Mouse (Mus musculus) embryonic facial prominence, embryonic 12.5 days (tissue): ENCODE data around the gene Scn5a. TPM values are rescaled to one million over a fixed set of nuclear protein-coding genes. Genes with fewer than 3 reads are reported as not detected.

Experiments
- ATAC-seq: fragments of 200-750 bp; cut with Nextera tagmentation; 2 replicates; pipeline ENCODE4 v1.8.0; 2017; ENCODE audit not compliant: insufficient number of reproducible peaks, insufficient read depth, low FRiP score, low TSS enrichment
- H3K27ac ChIP-seq: fragments of 300-500 bp; sonication (generic); 2 replicates; pipeline ENCODE4 v1.5.1; 2016; ENCODE audit warnings: mild to moderate bottlenecking
- H3K27me3 ChIP-seq: fragments of 300-500 bp; sonication (generic); 2 replicates; pipeline ENCODE4 v1.6.1; 2016; ENCODE audit warnings: mild to moderate bottlenecking, moderate library complexity
- H3K36me3 ChIP-seq: fragments of 300-500 bp; sonication (generic); 2 replicates; pipeline ENCODE4 v1.6.1; 2016; ENCODE audit warnings: mild to moderate bottlenecking
- H3K4me1 ChIP-seq: fragments of 300-500 bp; sonication (generic); 2 replicates; pipeline ENCODE4 v1.6.1; 2016
- H3K4me2 ChIP-seq: fragments of 300-500 bp; sonication (generic); replicated peaks from 2 replicates; pipeline ENCODE4 v1.6.1; 2016; ENCODE audit warnings: mild to moderate bottlenecking, moderate library complexity
- H3K4me3 ChIP-seq: fragments of 300-500 bp; sonication (generic); 2 replicates; pipeline ENCODE4 v1.5.1; 2016; ENCODE audit warnings: mild to moderate bottlenecking
- H3K9ac ChIP-seq: fragments of 300-500 bp; sonication (generic); 2 replicates; pipeline ENCODE4 v1.6.1; 2016; ENCODE audit warnings: mild to moderate bottlenecking, moderate library complexity
- H3K9me3 ChIP-seq: fragments of 300-500 bp; sonication (generic); 2 replicates; pipeline ENCODE4 v1.6.1; 2016; ENCODE audit warnings: mild to moderate bottlenecking, moderate library complexity
- WGBS: fragments of 180-500 bp; shearing (Covaris S2); methylation state at CpG from one replicate; pipeline ENCODE4 v1.1.7; 2016; 5-methylcytosine and 5-hydroxymethylcytosine counted together
- polyA plus RNA-seq: library from polyadenylated mRNA; unstranded; fragments of >200 nt; fragmentation: Nextera tagmentation; extraction: Ambion mirVana; gene quantifications from 2 replicates; pipeline ENCODE4 v1.2.1, GENCODE M21; 2016

Gene Scn5a
- polyA plus RNA-seq, 1 experiment from 2014 or later, result 1.0 TPM

GRCm38 (mm10) chr9:119504981-119505658, 73.7 kb downstream of the Scn5a start:
- no peak for ATAC-seq
- 67% methylated on average over 11 of the region's 11 CpGs for WGBS
- 0 out of 2 replicates have a peak, but pooled peaks cover 4% of the 10 kb centered on the region for H3K9me3 ChIP-seq
- no peak overlapping the region for H3K27ac ChIP-seq
- no peaks in the 10 kb centered on the region for H3K36me3 ChIP-seq
- H3K27me3 ChIP-seq, result no peaks in the 10 kb centered on the region
- no peak overlapping the region for H3K4me2 ChIP-seq
- no peak overlapping the region for H3K4me3 ChIP-seq
- H3K9ac ChIP-seq, result no peak overlapping the region
- H3K4me1 ChIP-seq, result no peaks in the 10 kb centered on the region

- no peak for ATAC-seq
- Histone ChIP-seq H3K9ac (no peak overlapping the region), H3K4me3 (no peak overlapping the region), H3K4me1 (no peaks in the 10 kb centered on the region), H3K27ac (no peak overlapping the region), H3K27me3 (no peaks in the 10 kb centered on the region), H3K4me2 (no peak overlapping the region), H3K36me3 (no peaks in the 10 kb centered on the region), H3K9me3 (0 out of 2 replicates have a peak, but pooled peaks cover 4% of the 10 kb centered on the region)
- WGBS, result 94% methylated on average over 9 of the region's 9 CpGs
Observed at GRCm38 (mm10) chr9:119503613-119504012, 75.2 kb downstream of the Scn5a start.

- Histone ChIP-seq H3K9me3 (no peaks in the 10 kb centered on the region), H3K27me3 (no peaks in the 10 kb centered on the region), H3K9ac (no peak overlapping the region), H3K4me1 (no peaks in the 10 kb centered on the region), H3K27ac (no peak overlapping the region), H3K4me2 (no peak overlapping the region), H3K36me3 (no peaks in the 10 kb centered on the region), H3K4me3 (no peak overlapping the region)
- no peak for ATAC-seq
- 71% methylated on average over 7 of the region's 7 CpGs for WGBS
Observed at GRCm38 (mm10) chr9:119498885-119499284, 79.9 kb downstream of the Scn5a start.

- 85% methylated on average over 9 of the region's 9 CpGs for WGBS
- H3K27ac ChIP-seq, result no peak overlapping the region
- no peaks in the 10 kb centered on the region for H3K27me3 ChIP-seq
- H3K4me1 ChIP-seq, result no peaks in the 10 kb centered on the region
- no peaks in the 10 kb centered on the region for H3K9me3 ChIP-seq
- H3K4me3 ChIP-seq, result no peak overlapping the region
- ATAC-seq, result no peak
- H3K9ac ChIP-seq, result no peak overlapping the region
- H3K36me3 ChIP-seq, result no peaks in the 10 kb centered on the region
- H3K4me2 ChIP-seq, result no peak overlapping the region
Observed at GRCm38 (mm10) chr9:119498247-119498607, 80.6 kb downstream of the Scn5a start.

GRCm38 (mm10) chr9:119497546-119498246, 81.1 kb downstream of the Scn5a start:
- no peak overlapping the region for H3K4me3 ChIP-seq
- no peaks in the 10 kb centered on the region for H3K4me1 ChIP-seq
- no peak for ATAC-seq
- no peak overlapping the region for H3K4me2 ChIP-seq
- H3K9ac ChIP-seq, result no peak overlapping the region
- H3K36me3 ChIP-seq, result no peaks in the 10 kb centered on the region
- no peak overlapping the region for H3K27ac ChIP-seq
- no peaks in the 10 kb centered on the region for H3K9me3 ChIP-seq
- no peaks in the 10 kb centered on the region for H3K27me3 ChIP-seq
- WGBS, result 88% methylated on average over 15 of the region's 15 CpGs

GRCm38 (mm10) chr9:119496960-119497359, 81.9 kb downstream of the Scn5a start:
- 65% methylated on average over 5 of the region's 5 CpGs for WGBS
- Histone ChIP-seq H3K4me3 (no peak overlapping the region), H3K9me3 (no peaks in the 10 kb centered on the region), H3K27me3 (no peaks in the 10 kb centered on the region), H3K9ac (no peak overlapping the region), H3K4me2 (no peak overlapping the region), H3K4me1 (no peaks in the 10 kb centered on the region), H3K27ac (no peak overlapping the region), H3K36me3 (no peaks in the 10 kb centered on the region)
- ATAC-seq, result no peak

- WGBS, result 86% methylated on average over 9 of the region's 9 CpGs
- Histone ChIP-seq H3K4me3 (no peak overlapping the region), H3K9me3 (no peaks in the 10 kb centered on the region), H3K4me1 (no peaks in the 10 kb centered on the region), H3K27ac (no peak overlapping the region), H3K9ac (no peak overlapping the region), H3K27me3 (no peaks in the 10 kb centered on the region), H3K4me2 (no peak overlapping the region), H3K36me3 (no peaks in the 10 kb centered on the region)
- ATAC-seq, result no peak
Observed at GRCm38 (mm10) chr9:119496354-119496753, 82.5 kb downstream of the Scn5a start.

GRCm38 (mm10) chr9:119484868-119485267, 93.9 kb downstream of the Scn5a start:
- Histone ChIP-seq H3K4me1 (no peaks in the 10 kb centered on the region), H3K9ac (no peak overlapping the region), H3K4me2 (no peak overlapping the region), H3K4me3 (no peak overlapping the region), H3K27me3 (no peaks in the 10 kb centered on the region), H3K36me3 (no peaks in the 10 kb centered on the region), H3K9me3 (no peaks in the 10 kb centered on the region), H3K27ac (no peak overlapping the region)
- 88% methylated on average over 13 of the region's 13 CpGs for WGBS
- ATAC-seq, result no peak

GRCm38 (mm10) chr9:119484420-119484819, 94.4 kb downstream of the Scn5a start:
- no peak for ATAC-seq
- H3K9ac ChIP-seq, result no peak overlapping the region
- H3K27me3 ChIP-seq, result no peaks in the 10 kb centered on the region
- H3K4me2 ChIP-seq, result no peak overlapping the region
- H3K4me1 ChIP-seq, result no peaks in the 10 kb centered on the region
- no peak overlapping the region for H3K27ac ChIP-seq
- WGBS, result 73% methylated on average over 9 of the region's 9 CpGs
- H3K36me3 ChIP-seq, result no peaks in the 10 kb centered on the region
- H3K9me3 ChIP-seq, result no peaks in the 10 kb centered on the region
- H3K4me3 ChIP-seq, result no peak overlapping the region

GRCm38 (mm10) chr9:119483554-119484353, 95.1 kb downstream of the Scn5a start:
- no peak overlapping the region for H3K4me3 ChIP-seq
- no peak for ATAC-seq
- no peaks in the 10 kb centered on the region for H3K9me3 ChIP-seq
- no peaks in the 10 kb centered on the region for H3K27me3 ChIP-seq
- H3K27ac ChIP-seq, result no peak overlapping the region
- no peak overlapping the region for H3K4me2 ChIP-seq
- H3K36me3 ChIP-seq, result no peaks in the 10 kb centered on the region
- no peaks in the 10 kb centered on the region for H3K4me1 ChIP-seq
- 48% methylated on average over 23 of the region's 23 CpGs for WGBS
- H3K9ac ChIP-seq, result no peak overlapping the region

GRCm38 (mm10) chr9:119481612-119482011, 97.2 kb downstream of the Scn5a start:
- no peaks in the 10 kb centered on the region for H3K9me3 ChIP-seq
- no peaks in the 10 kb centered on the region for H3K27me3 ChIP-seq
- WGBS, result 87% methylated on average over 4 of the region's 4 CpGs
- no peak overlapping the region for H3K27ac ChIP-seq
- H3K4me2 ChIP-seq, result no peak overlapping the region
- H3K4me3 ChIP-seq, result no peak overlapping the region
- H3K36me3 ChIP-seq, result no peaks in the 10 kb centered on the region
- no peak overlapping the region for H3K9ac ChIP-seq
- H3K4me1 ChIP-seq, result no peaks in the 10 kb centered on the region
- ATAC-seq, result no peak

- H3K9ac ChIP-seq, result no peak overlapping the region
- H3K9me3 ChIP-seq, result no peaks in the 10 kb centered on the region
- H3K27me3 ChIP-seq, result no peaks in the 10 kb centered on the region
- no peak overlapping the region for H3K4me3 ChIP-seq
- H3K27ac ChIP-seq, result no peak overlapping the region
- no peak overlapping the region for H3K4me2 ChIP-seq
- WGBS, result 57% methylated on average over 8 of the region's 8 CpGs
- ATAC-seq, result no peak
- no peaks in the 10 kb centered on the region for H3K4me1 ChIP-seq
- H3K36me3 ChIP-seq, result no peaks in the 10 kb centered on the region
Observed at GRCm38 (mm10) chr9:119479297-119479696, 99.5 kb downstream of the Scn5a start.
